Comparison of ENCODE assay signal across 11 mouse cellular contexts in genomic region chr11:87761181-87761721, GRCm38 (mm10). TPM values are rescaled to one million over a fixed set of nuclear protein-coding genes. Genes with fewer than 3 reads are reported as not detected.
DNase-seq lines count a peak whose midpoint lies in the region; ATAC-seq and TF ChIP-seq lines count a peak whose summit lies in the region.
"Had no signal": no experiment of that assay in that cellular context is flagged by ENCODE, and none has a peak within 500 bp of the region (broad histone marks: within the 10 kb centered on the region; RNA-seq: fewer than 3 reads in every experiment).

No protein-coding gene starts in this region.

- H3K4me2 ChIP-seq in forebrain, embryonic 15.5 days (replicated peaks), result peak overlapping the region; percentile 95
- H3K4me2 ChIP-seq in midbrain, embryonic 14.5 days (ENCODE audit: low read length), result peak overlapping the region; percentile 97
- H3K4me2 ChIP-seq: liver, embryonic 13.5 days had no signal

- no peak for ATAC-seq in forebrain, embryonic 15.5 days (replicated peaks)
- ATAC-seq in midbrain, embryonic 14.5 days (ENCODE audit: low FRiP score, low TSS enrichment), result no peak

- TF ChIP-seq CTCF in layer of hippocampus, adult 2 months (conservative IDR thresholded peaks at IDR 0.05), result no peak

- H3K4me1 ChIP-seq in forebrain, embryonic 15.5 days, result peaks cover 54% of the 10 kb centered on the region
- peaks cover 44% of the 10 kb centered on the region for H3K4me1 ChIP-seq in midbrain, embryonic 14.5 days (ENCODE audit: control insufficient read depth, insufficient read depth, low read length)
- H3K4me1 ChIP-seq in embryonic facial prominence, embryonic 10.5 days, result peaks cover 28% of the 10 kb centered on the region

- H3K4me3 ChIP-seq in layer of hippocampus, adult 2 months, result peak overlapping the region; percentile 67
- H3K4me3 ChIP-seq in forebrain, embryonic 15.5 days, result peak overlapping the region; percentile 68
- H3K4me3 ChIP-seq in midbrain, embryonic 14.5 days (replicated peaks; ENCODE audit: low read depth, low read length), result peak overlapping the region; percentile 65
- no peak overlapping the region for H3K4me3 ChIP-seq in embryonic facial prominence, embryonic 10.5 days
- H3K4me3 ChIP-seq: erythroblast, embryonic 14.5 days; liver, embryonic 13.5 days had no signal

- peak overlapping the region; percentile 98 for H3K27ac ChIP-seq in layer of hippocampus, adult 2 months
- H3K27ac ChIP-seq in forebrain, embryonic 15.5 days (replicated peaks), result no peak overlapping the region
- H3K27ac ChIP-seq in midbrain, embryonic 14.5 days (replicated peaks; ENCODE audit: low read depth, low read length), result peak overlapping the region; percentile 91; the same call in 1 of the 2 replicates
- no peak overlapping the region for H3K27ac ChIP-seq in embryonic facial prominence, embryonic 10.5 days (replicated peaks)
- H3K27ac ChIP-seq: liver, embryonic 13.5 days had no signal

- peak overlapping the region; percentile 82 for H3K9ac ChIP-seq in forebrain, embryonic 15.5 days (replicated peaks)
- H3K9ac ChIP-seq in midbrain, embryonic 14.5 days (replicated peaks; ENCODE audit: low read length), result peak overlapping the region; percentile 80
- H3K9ac ChIP-seq: liver, embryonic 13.5 days had no signal

- H3K36me3 ChIP-seq in forebrain, embryonic 15.5 days, result no peaks in the 10 kb centered on the region
- H3K36me3 ChIP-seq in midbrain, embryonic 14.5 days (ENCODE audit: control insufficient read depth, insufficient read depth, low read length), result 0 out of 2 replicates have a peak, but pooled peaks cover 5% of the 10 kb centered on the region
- no peaks in the 10 kb centered on the region for H3K36me3 ChIP-seq in embryonic facial prominence, embryonic 10.5 days (replicated peaks)

- no peaks in the 10 kb centered on the region; the same call in 1 of the 2 replicates for H3K27me3 ChIP-seq in forebrain, embryonic 15.5 days
- H3K27me3 ChIP-seq in midbrain, embryonic 14.5 days (ENCODE audit: control insufficient read depth, insufficient read depth, low read length), result no peaks in the 10 kb centered on the region; the same call in 1 of the 2 replicates
- H3K27me3 ChIP-seq in embryonic facial prominence, embryonic 10.5 days (replicated peaks; ENCODE audit: low read depth, poor library complexity, severe bottlenecking), result peaks cover 77% of the 10 kb centered on the region

- no peaks in the 10 kb centered on the region for H3K9me3 ChIP-seq in forebrain, embryonic 15.5 days
- H3K9me3 ChIP-seq in midbrain, embryonic 14.5 days (ENCODE audit: control insufficient read depth, low read length), result no peaks in the 10 kb centered on the region
- H3K9me3 ChIP-seq in embryonic facial prominence, embryonic 10.5 days, result no peaks in the 10 kb centered on the region
- H3K9me3 ChIP-seq: liver, embryonic 13.5 days had no signal

- 56% methylated on average over 11 of the region's 11 CpGs for WGBS in forebrain, embryonic 15.5 days
- WGBS in midbrain, embryonic 14.5 days, result 60% methylated on average over 11 of the region's 11 CpGs
- WGBS in embryonic facial prominence, embryonic 10.5 days, result 62% methylated on average over 11 of the region's 11 CpGs

- DNase-seq in layer of hippocampus, adult 2 months (ENCODE audit: low spot score in 2 of 2), result no peak
- DNase-seq in layer of hippocampus, adult 18-20 months (ENCODE audit: low spot score in 2 of 2), result no peak
- DNase-seq in MEL-GATA-1-ER (ENCODE audit: extremely low read depth, low read depth), result peak; percentile 28
- peak; percentile 4 for DNase-seq in midbrain, embryonic 14.5 days
- DNase-seq in embryonic facial prominence, embryonic 10.5 days (ENCODE audit: low spot score), result no peak
- no peak for DNase-seq in adrenal gland, adult 18-20 months (ENCODE audit: low spot score in 2 of 2)
- no peak for DNase-seq in yolk sac, embryonic 10.5 days (ENCODE audit: low spot score)
- DNase-seq: kidney, adult 18-20 months; liver, embryonic 13.5 days had no signal

RNA-seq across cellular contexts. Expression of gene Tspoap1, which starts 0.9 kb away (rescaled TPM):
- 100 to 1,000 TPM; 155 to 175 TPM for total RNA-seq in layer of hippocampus, adult 2 months (2021)
- total RNA-seq in layer of hippocampus, adult 18-20 months (2021), result 100 to 1,000 TPM; 128 to 144 TPM
- polyA plus RNA-seq in forebrain, embryonic 15.5 days (2015; fragmentation: Nextera tagmentation; extraction: Ambion mirVana), result 30.3 and 31.8 TPM in 2 replicates
- 54.5 and 63.4 TPM in 2 replicates for polyA plus RNA-seq in midbrain, embryonic 14.5 days (2014; fragmentation: Nextera tagmentation; extraction: Ambion mirVana)
- polyA plus RNA-seq in embryonic facial prominence, embryonic 10.5 days (2016; fragmentation: Nextera tagmentation; extraction: Ambion mirVana), result 4.0 and 7.0 TPM in 2 replicates
- total RNA-seq in adrenal gland, adult 18-20 months (2021), result 1 to 10 TPM; 7.6 to 9.5 TPM

RNA-seq across cellular contexts. Expression of gene Supt4a, which starts 23.9 kb away (rescaled TPM):
- total RNA-seq in layer of hippocampus, adult 2 months (2021), result 10 to 100 TPM; 72.1 to 72.8 TPM
- total RNA-seq in layer of hippocampus, adult 18-20 months (2021), result 10 to 100 TPM; 75.6 to 77.3 TPM
- polyA plus RNA-seq in forebrain, embryonic 15.5 days (2015; fragmentation: Nextera tagmentation; extraction: Ambion mirVana), result 160 and 164 TPM in 2 replicates
- 150 and 163 TPM in 2 replicates for polyA plus RNA-seq in midbrain, embryonic 14.5 days (2014; fragmentation: Nextera tagmentation; extraction: Ambion mirVana)
- 184 and 185 TPM in 2 replicates for polyA plus RNA-seq in embryonic facial prominence, embryonic 10.5 days (2016; fragmentation: Nextera tagmentation; extraction: Ambion mirVana)
- total RNA-seq in adrenal gland, adult 18-20 months (2021), result 10 to 100 TPM; 65.5 to 72.4 TPM

RNA-seq across cellular contexts. Expression of gene Mpo, which starts 32.1 kb away (rescaled TPM):
- not detected for total RNA-seq in layer of hippocampus, adult 2 months (2021)
- under 1 TPM in 1 of 2 experiments, not detected in 1; 0.22 TPM for total RNA-seq in layer of hippocampus, adult 18-20 months (2021)
- polyA plus RNA-seq in forebrain, embryonic 15.5 days (2015; fragmentation: Nextera tagmentation; extraction: Ambion mirVana), result 0.18 and 0.27 TPM in 2 replicates
- polyA plus RNA-seq in midbrain, embryonic 14.5 days (2014; fragmentation: Nextera tagmentation; extraction: Ambion mirVana), result 0.47 TPM in 1 of 2 replicates, not detected in the other
- 5.2 and 6.3 TPM in 2 replicates for polyA plus RNA-seq in embryonic facial prominence, embryonic 10.5 days (2016; fragmentation: Nextera tagmentation; extraction: Ambion mirVana)
- not detected for total RNA-seq in adrenal gland, adult 18-20 months (2021)

Comparison
In these comparisons a context has a peak if more than half of its experiments do, and no peak if none do; other contexts are left out.
1. DNase-seq: peak in MEL-GATA-1-ER (single experiment) and midbrain, embryonic 14.5 days (single experiment); none in layer of hippocampus, adult 2 months (0 of 2), layer of hippocampus, adult 18-20 months (0 of 2), embryonic facial prominence, embryonic 10.5 days (single experiment), adrenal gland, adult 18-20 months (0 of 2) and yolk sac, embryonic 10.5 days (single experiment).
2. H3K27ac ChIP-seq: peak in layer of hippocampus, adult 2 months (single experiment) and midbrain, embryonic 14.5 days (single experiment); none in forebrain, embryonic 15.5 days (single experiment) and embryonic facial prominence, embryonic 10.5 days (single experiment).
3. RNA of gene Tspoap1, which starts 0.9 kb away (total RNA-seq): 155 to 175 TPM in layer of hippocampus, adult 2 months and 128 to 144 TPM in layer of hippocampus, adult 18-20 months; 7.6 to 9.5 TPM in adrenal gland, adult 18-20 months; every median in the first group is over 10 times any median in the second.